Mouse (Mus musculus) MEL (cell line): ENCODE measurements at regions not wholly inside any gene's neighbourhood (a gene's known extent, or its start where the extent isn't known, plus 50 kb on each side); places are given as distances from the start of the nearest gene placed in this dataset.
A peak's percentile ranks its signal among the peaks of the same experiment; 100 is the strongest.

ENCODE experiments used
- DNase-seq: peaks from one replicate; pipeline ENCODE4 v3.0.0; 2011; ENCODE audit warnings: low read depth, low spot score
- H3K27ac ChIP-seq: 2 replicates; pipeline ENCODE4 v1.5.1; 2012; ENCODE audit warnings: low read depth, mild to moderate bottlenecking, control low read depth, low read length, moderate library complexity; ENCODE audit not compliant: control insufficient read depth
- H3K27me3 ChIP-seq, 2 experiments: fragments of 150-350 bp in 1 of 2; sonication (generic) in 1 of 2; 2 replicates each; pipeline ENCODE4 v1.6.1; 2012; ENCODE audit warnings: low read length in 2 of 2, mild to moderate bottlenecking in 2 of 2, improper control_type of control experiment in 1 of 2, moderate library complexity in 1 of 2; ENCODE audit not compliant: insufficient read depth in 2 of 2, control insufficient read depth in 1 of 2
- H3K36me3 ChIP-seq, 2 experiments: 2 replicates each; pipeline ENCODE4 v1.6.1; 2012 to 2014; ENCODE audit warnings: low read length in 2 of 2, improper control_type of control experiment in 1 of 2, inconsistent platforms in 1 of 2, mild to moderate bottlenecking in 1 of 2; ENCODE audit not compliant: insufficient read depth in 2 of 2, control insufficient read depth in 1 of 2
- H3K4me1 ChIP-seq, 2 experiments: fragments of 150-350 bp in 1 of 2; sonication (generic) in 1 of 2; 2 replicates each; pipeline ENCODE4 v1.6.1; 2012; ENCODE audit warnings: low read length in 2 of 2, improper control_type of control experiment in 1 of 2, mild to moderate bottlenecking in 1 of 2; ENCODE audit not compliant: insufficient read depth in 2 of 2, control insufficient read depth in 1 of 2
- H3K4me3 ChIP-seq, 2 experiments: fragments of 150-350 bp in 1 of 2; sonication (generic) in 1 of 2; 2 replicates each; pipeline ENCODE4 v1.5.1; 2012; ENCODE audit warnings: low read depth in 2 of 2, low read length in 2 of 2, mild to moderate bottlenecking in 2 of 2, moderate library complexity in 2 of 2, control low read depth in 1 of 2, improper control_type of control experiment in 1 of 2; ENCODE audit not compliant: control insufficient read depth in 1 of 2, insufficient read depth in 1 of 2
- H3K79me2 ChIP-seq: 2 replicates; pipeline ENCODE4 v1.6.1; 2012; ENCODE audit warnings: mild to moderate bottlenecking, low read length, moderate library complexity; ENCODE audit not compliant: control insufficient read depth, poor library complexity, insufficient read depth
- H3K9ac ChIP-seq: 2 replicates; pipeline ENCODE4 v1.6.1; 2012; ENCODE audit warnings: low read depth, mild to moderate bottlenecking, control low read depth, low read length, moderate library complexity; ENCODE audit not compliant: control insufficient read depth, poor library complexity, severe bottlenecking
- H3K9me3 ChIP-seq: fragments of 150-350 bp; sonication (generic); replicated peaks from 2 replicates; pipeline ENCODE4 v1.6.1; 2012; ENCODE audit warnings: mild to moderate bottlenecking, low read length, improper control_type of control experiment, moderate library complexity; ENCODE audit not compliant: insufficient read depth
- CHD1 ChIP-seq: IDR thresholded peaks from 2 replicates; pipeline ENCODE4 v1.6.1; 2012; ENCODE audit warnings: low read depth, mild to moderate bottlenecking, inconsistent platforms, low read length, improper control_type of control experiment
- CHD2 ChIP-seq: IDR thresholded peaks from 2 replicates; pipeline ENCODE4 v1.6.1; 2011; ENCODE audit warnings: low read length, improper control_type of control experiment
- ELF1 ChIP-seq: IDR thresholded peaks from 2 replicates; pipeline ENCODE4 v1.6.1; 2014; ENCODE audit warnings: low read depth, mild to moderate bottlenecking, inconsistent platforms, low read length, improper control_type of control experiment, moderate library complexity
- EP300 ChIP-seq, 2 experiments: IDR thresholded peaks; 2 replicates each; pipeline ENCODE4 v1.6.1; 2011; ENCODE audit warnings: improper control_type of control experiment in 2 of 2, low read length in 2 of 2, low read depth in 1 of 2, mild to moderate bottlenecking in 1 of 2
- GATA1 ChIP-seq: IDR thresholded peaks from 2 replicates; pipeline ENCODE4 v1.6.1; 2011; ENCODE audit warnings: low read depth, low read length, improper control_type of control experiment
- HCFC1 ChIP-seq: IDR thresholded peaks from 2 replicates; pipeline ENCODE4 v1.6.1; 2012; ENCODE audit warnings: low read depth, mild to moderate bottlenecking, inconsistent platforms, low read length, improper control_type of control experiment, moderate library complexity
- JUND ChIP-seq: IDR thresholded peaks from 2 replicates; pipeline ENCODE4 v1.6.1; 2011; ENCODE audit warnings: low read depth, mild to moderate bottlenecking, improper control_type of control experiment, low read length
- KAT2A ChIP-seq: conservative IDR thresholded peaks from 2 replicates; pipeline ENCODE4 v1.6.1; 2012; ENCODE audit warnings: low read depth, low read length, improper control_type of control experiment, inconsistent platforms
- MAZ ChIP-seq: IDR thresholded peaks from 2 replicates; pipeline ENCODE4 v1.6.1; 2012; ENCODE audit warnings: low read depth, mild to moderate bottlenecking, inconsistent platforms, low read length, improper control_type of control experiment
- MEF2A ChIP-seq: IDR thresholded peaks from 2 replicates; pipeline ENCODE4 v1.6.1; 2014; ENCODE audit warnings: low read depth, mild to moderate bottlenecking, inconsistent platforms, low read length, improper control_type of control experiment; ENCODE audit not compliant: poor library complexity, insufficient replicate concordance, severe bottlenecking; ENCODE audit errors: extremely low read depth
- MYC ChIP-seq: IDR thresholded peaks from 2 replicates; pipeline ENCODE4 v1.6.1; 2011; ENCODE audit warnings: low read depth, mild to moderate bottlenecking, low read length, improper control_type of control experiment, moderate library complexity
- NRF1 ChIP-seq: IDR thresholded peaks from 2 replicates; pipeline ENCODE4 v1.6.1; 2014; ENCODE audit warnings: low read depth, mild to moderate bottlenecking, inconsistent platforms, low read length, improper control_type of control experiment, moderate library complexity; ENCODE audit not compliant: poor library complexity, insufficient read depth, severe bottlenecking
- POLR2AphosphoS2 ChIP-seq: IDR thresholded peaks from 2 replicates; pipeline ENCODE4 v1.6.1; 2011; ENCODE audit warnings: low read length, improper control_type of control experiment
- POLR2AphosphoS5 ChIP-seq: IDR thresholded peaks from 2 replicates; pipeline ENCODE4 v1.6.1; 2012; ENCODE audit warnings: low read depth, borderline replicate concordance, mild to moderate bottlenecking, inconsistent platforms, low read length, moderate library complexity, mixed read lengths
- RAD21 ChIP-seq: IDR thresholded peaks from 2 replicates; pipeline ENCODE4 v1.6.1; 2011; ENCODE audit warnings: mild to moderate bottlenecking, low read depth, low read length, improper control_type of control experiment
- TBP ChIP-seq: IDR thresholded peaks from 2 replicates; pipeline ENCODE4 v1.8.0; 2011; ENCODE audit warnings: low read depth, low read length, improper control_type of control experiment
- UBTF ChIP-seq: IDR thresholded peaks from 2 replicates; pipeline ENCODE4 v1.6.1; 2012; ENCODE audit warnings: low read depth, mild to moderate bottlenecking, inconsistent platforms, low read length, improper control_type of control experiment, moderate library complexity, borderline replicate concordance; ENCODE audit not compliant: insufficient read depth
- USF1 ChIP-seq: IDR thresholded peaks from 2 replicates; pipeline ENCODE4 v1.6.1; 2014; ENCODE audit warnings: low read depth, mild to moderate bottlenecking, inconsistent platforms, low read length, improper control_type of control experiment, moderate library complexity
- USF2 ChIP-seq, 2 experiments: IDR thresholded peaks; 2 replicates each; pipeline ENCODE4 v1.6.1; 2011 to 2012; ENCODE audit warnings: improper control_type of control experiment in 2 of 2, low read length in 2 of 2, borderline replicate concordance in 1 of 2, inconsistent platforms in 1 of 2, low read depth in 1 of 2, mild to moderate bottlenecking in 1 of 2; ENCODE audit not compliant: insufficient read depth in 1 of 2
- ZNF384 ChIP-seq: IDR thresholded peaks from 2 replicates; pipeline ENCODE4 v1.6.1; 2012; ENCODE audit warnings: low read depth, mild to moderate bottlenecking, inconsistent platforms, low read length, improper control_type of control experiment

DNA sequence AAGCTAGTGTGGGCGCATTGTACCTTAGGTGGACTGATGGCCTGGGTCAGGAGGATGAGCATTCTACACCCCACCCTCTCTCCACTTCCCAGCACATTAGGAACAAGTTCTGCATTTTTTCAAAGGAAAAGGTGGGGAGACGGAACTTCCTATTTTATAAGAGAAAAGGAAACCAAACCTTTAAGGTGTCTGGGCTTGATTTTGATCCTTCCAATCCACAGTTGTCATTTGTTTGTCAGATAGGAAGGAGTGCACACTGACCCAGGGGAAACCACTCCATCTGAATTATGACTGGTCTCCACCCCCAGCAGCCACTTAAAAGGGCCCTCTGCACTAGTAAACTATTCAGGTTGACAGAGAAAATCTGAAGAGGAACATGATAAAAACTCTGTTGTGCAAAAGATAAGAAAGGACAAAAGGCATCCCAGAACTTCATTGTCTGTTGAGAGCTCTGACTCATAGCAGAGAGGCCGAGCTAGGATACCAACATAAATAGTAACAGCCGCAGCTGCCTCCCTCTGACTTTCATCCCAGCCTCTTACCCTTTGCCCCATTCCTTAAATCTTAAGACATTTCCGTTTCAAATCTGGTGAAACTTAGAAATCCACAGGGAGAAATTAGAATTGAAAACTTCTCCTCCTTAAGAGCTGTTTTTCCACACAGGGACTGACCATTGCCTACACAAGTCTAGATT, 54.2 kb upstream of the Adgrl4 start:
- Histone ChIP-seq H3K4me3 (no peak overlapping the region), H3K79me2 (no peaks in the 10 kb centered on the region), H3K27me3 (no peaks in the 10 kb centered on the region)
- TF ChIP-seq UBTF (no peak), ZNF384 (no peak), KAT2A (no peak), MAZ (no peak), HCFC1 (no peak), USF1 (no peak), CHD1 (no peak), JUND (no peak)
- TF ChIP-seq, all 39 proteins: peak for 0
- DNase-seq = peak; percentile 2
- Histone ChIP-seq H3K9me3 (no peaks in the 10 kb centered on the region), H3K27ac (no peak overlapping the region), H3K9ac (no peak overlapping the region), H3K36me3 (no peaks in the 10 kb centered on the region), H3K4me1 (no peaks in the 10 kb centered on the region)

DNA sequence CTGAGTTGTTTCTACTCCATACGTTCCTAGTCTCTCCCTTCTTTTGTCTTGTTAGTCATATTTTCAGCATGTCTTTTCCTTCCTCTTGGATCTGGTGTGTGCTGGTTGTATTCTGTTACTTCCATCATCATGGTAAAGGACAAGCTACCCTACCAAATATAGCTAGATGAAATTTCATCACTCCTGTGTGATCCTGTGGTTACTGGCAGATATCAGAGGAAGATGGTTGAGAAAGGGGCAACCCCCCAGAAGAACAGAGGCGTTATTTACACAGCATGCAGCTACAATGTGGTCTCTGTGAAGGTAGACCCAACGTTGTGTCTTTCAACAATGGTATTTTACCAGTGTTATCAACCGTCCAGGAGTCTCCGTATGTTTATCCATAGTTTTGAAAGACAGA, 52.8 kb upstream of the Adgrl4 start:
- DNase-seq = no peak
- no peaks in the 10 kb centered on the region for H3K36me3 ChIP-seq
- no peaks in the 10 kb centered on the region for H3K79me2 ChIP-seq
- no peak for TF ChIP-seq JUND
- TF ChIP-seq POLR2AphosphoS2 = no peak
- TF ChIP-seq USF2 (IDR thresholded peaks at IDR 0.05; ENCODE audit: borderline replicate concordance in 1 of 2, insufficient read depth in 1 of 2, low read depth in 1 of 2, low read length in 2 of 2) = no peak
- TF ChIP-seq MYC = no peak
- no peak for TF ChIP-seq UBTF
- no peak for TF ChIP-seq RAD21
- no peak for TF ChIP-seq CHD2
- TF ChIP-seq MEF2A = no peak
- no peak for TF ChIP-seq GATA1
- TF ChIP-seq POLR2AphosphoS5 = no peak
- no peak for TF ChIP-seq CHD1
- no peak for TF ChIP-seq MAZ
- no peak for TF ChIP-seq EP300 (IDR thresholded peaks at IDR 0.05; ENCODE audit: low read depth in 1 of 2, low read length in 2 of 2)
- no peak for TF ChIP-seq NRF1
- no peak for TF ChIP-seq ELF1
- no peak for TF ChIP-seq TBP
- TF ChIP-seq ZNF384 = no peak
- no peaks in the 10 kb centered on the region for H3K9me3 ChIP-seq
- H3K9ac ChIP-seq = no peak overlapping the region
- no peak overlapping the region for H3K27ac ChIP-seq
- H3K27me3 ChIP-seq = no peaks in the 10 kb centered on the region
- no peak overlapping the region for H3K4me3 ChIP-seq
- no peaks in the 10 kb centered on the region for H3K4me1 ChIP-seq
